Mouse (Mus musculus): ENCODE data around the gene Zdhhc22. TPM values are rescaled to one million over a fixed set of nuclear protein-coding genes. Genes with fewer than 3 reads are reported as not detected.

The Zdhhc22 gene
- polyA plus RNA-seq, 1 experiment from 2014 or later: 0.41 TPM

DNA sequence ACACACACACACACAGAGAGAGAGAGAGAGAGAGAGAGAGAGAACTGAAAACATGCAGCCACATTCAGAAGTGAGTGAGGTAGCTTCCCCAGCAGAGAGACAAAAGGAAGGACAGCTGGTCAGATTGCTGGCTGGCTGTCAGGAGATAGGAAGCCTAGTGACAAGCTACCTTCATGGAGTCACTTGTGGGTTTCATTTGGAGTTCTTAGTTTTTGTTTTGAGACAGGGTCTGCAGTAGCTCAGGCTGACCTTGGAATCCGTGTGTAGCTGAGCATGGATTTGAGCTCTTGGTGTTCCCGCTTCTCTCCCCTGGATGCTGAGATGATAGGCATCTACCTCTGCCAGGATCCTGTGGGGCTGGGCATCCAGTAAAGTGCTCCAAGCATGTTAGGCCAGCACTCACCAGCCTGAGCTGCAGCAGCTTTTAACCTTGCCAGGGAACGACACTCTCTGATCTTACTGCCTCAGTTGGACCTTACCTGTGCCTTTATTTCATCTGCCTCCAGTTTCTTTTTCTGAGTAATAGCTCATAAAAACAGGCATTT, 29.4 kb downstream of the Zdhhc22 start:
- no peaks in the 10 kb centered on the region for H3K4me1 ChIP-seq (ENCODE audit: control insufficient read depth, insufficient read depth, low read length)
- no peak overlapping the region for H3K9ac ChIP-seq (ENCODE audit: low read length)
- peaks cover 34% of the 10 kb centered on the region for H3K36me3 ChIP-seq (ENCODE audit: control insufficient read depth, insufficient read depth, low read length)
- H3K4me2 ChIP-seq: no peak overlapping the region
- 95% methylated on average over 3 of the region's 3 CpGs for WGBS
- no peaks in the 10 kb centered on the region for H3K27me3 ChIP-seq (ENCODE audit: control insufficient read depth, insufficient read depth, low read length)
- DNase-seq (ENCODE audit: low spot score, missing footprints) (no peak), ATAC-seq (ENCODE audit: low FRiP score) (no peak)
- no peak overlapping the region for H3K4me3 ChIP-seq (ENCODE audit: low read depth, low read length)
- H3K27ac ChIP-seq (ENCODE audit: low read depth, low read length): no peak overlapping the region
- H3K9me3 ChIP-seq (ENCODE audit: control insufficient read depth, low read length): no peaks in the 10 kb centered on the region

GRCm38 (mm10) chr12:86960138-86960537, 30.1 kb downstream of the Zdhhc22 start:
- Histone ChIP-seq H3K4me3 (ENCODE audit: low read depth, low read length) (no peak overlapping the region), H3K27me3 (ENCODE audit: control insufficient read depth, insufficient read depth, low read length) (no peaks in the 10 kb centered on the region), H3K9me3 (ENCODE audit: control insufficient read depth, low read length) (no peaks in the 10 kb centered on the region), H3K9ac (ENCODE audit: low read length) (no peak overlapping the region), H3K4me2 (no peak overlapping the region), H3K36me3 (ENCODE audit: control insufficient read depth, insufficient read depth, low read length) (peaks cover 34% of the 10 kb centered on the region), H3K27ac (ENCODE audit: low read depth, low read length) (no peak overlapping the region), H3K4me1 (ENCODE audit: control insufficient read depth, insufficient read depth, low read length) (no peaks in the 10 kb centered on the region)
- ATAC-seq (ENCODE audit: low FRiP score) (no peak), DNase-seq (ENCODE audit: low spot score, missing footprints) (no peak)
- WGBS: 87% methylated on average over 15 of the region's 15 CpGs

DNA sequence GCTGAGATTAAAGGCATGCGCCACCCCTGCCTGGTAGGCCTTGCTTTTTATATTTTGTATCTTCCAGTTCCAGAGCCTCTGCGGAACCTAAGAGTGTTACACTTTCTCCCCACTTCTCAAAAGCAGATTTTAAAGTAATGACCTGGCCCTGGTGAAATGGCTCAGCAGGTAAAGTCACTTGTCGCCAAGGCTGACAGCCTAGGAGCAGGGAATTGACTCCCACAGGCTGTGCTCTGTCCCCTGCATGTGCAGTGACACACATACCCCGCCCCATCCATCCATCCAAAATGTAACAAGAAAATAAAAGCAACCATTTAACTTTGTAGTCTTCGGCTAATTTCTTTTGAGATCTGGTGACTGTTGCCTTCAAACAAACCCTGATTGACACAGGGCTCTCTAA, 30.6 kb downstream of the Zdhhc22 start:
- no peak overlapping the region for H3K4me3 ChIP-seq (ENCODE audit: low read depth, low read length)
- no peak for ATAC-seq (ENCODE audit: low FRiP score)
- no peaks in the 10 kb centered on the region for H3K27me3 ChIP-seq (ENCODE audit: control insufficient read depth, insufficient read depth, low read length)
- no peak overlapping the region for H3K27ac ChIP-seq (ENCODE audit: low read depth, low read length)
- 98% methylated on average over 5 of the region's 5 CpGs for WGBS
- H3K9me3 ChIP-seq (ENCODE audit: control insufficient read depth, low read length): no peaks in the 10 kb centered on the region
- no peak for DNase-seq (ENCODE audit: low spot score, missing footprints)
- H3K36me3 ChIP-seq (ENCODE audit: control insufficient read depth, insufficient read depth, low read length): peaks cover 34% of the 10 kb centered on the region
- no peaks in the 10 kb centered on the region for H3K4me1 ChIP-seq (ENCODE audit: control insufficient read depth, insufficient read depth, low read length)
- no peak overlapping the region for H3K9ac ChIP-seq (ENCODE audit: low read length)
- no peak overlapping the region for H3K4me2 ChIP-seq

DNA sequence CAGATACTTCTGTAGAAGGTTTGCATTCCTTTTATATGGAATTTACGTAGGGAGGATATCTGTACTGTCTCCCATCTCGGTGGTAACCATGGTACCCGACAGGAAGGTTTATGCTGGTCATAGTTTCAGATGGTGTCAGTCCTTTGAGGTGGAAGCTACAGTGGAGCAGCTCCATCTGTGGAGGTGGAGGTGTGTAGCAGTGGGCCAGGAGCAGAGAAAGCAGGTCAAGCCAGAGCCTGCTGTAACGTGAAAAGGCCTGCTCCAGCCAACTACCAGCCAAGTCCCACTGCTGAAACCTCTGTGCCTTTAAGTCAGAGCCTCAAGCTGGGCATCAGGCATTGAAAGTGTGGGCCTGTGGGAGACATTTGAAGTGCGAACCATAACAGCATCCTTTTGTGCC, 31.7 kb downstream of the Zdhhc22 start:
- H3K4me1 ChIP-seq (ENCODE audit: control insufficient read depth, insufficient read depth, low read length): no peaks in the 10 kb centered on the region
- no peak overlapping the region for H3K4me3 ChIP-seq (ENCODE audit: low read depth, low read length)
- H3K4me2 ChIP-seq: no peak overlapping the region
- no peak for ATAC-seq (ENCODE audit: low FRiP score)
- 91% methylated on average over 5 of the region's 5 CpGs for WGBS
- no peaks in the 10 kb centered on the region for H3K9me3 ChIP-seq (ENCODE audit: control insufficient read depth, low read length)
- H3K27me3 ChIP-seq (ENCODE audit: control insufficient read depth, insufficient read depth, low read length): no peaks in the 10 kb centered on the region
- H3K36me3 ChIP-seq (ENCODE audit: control insufficient read depth, insufficient read depth, low read length): peaks cover 37% of the 10 kb centered on the region
- H3K9ac ChIP-seq (ENCODE audit: low read length): no peak overlapping the region
- no peak for DNase-seq (ENCODE audit: low spot score, missing footprints)
- no peak overlapping the region for H3K27ac ChIP-seq (ENCODE audit: low read depth, low read length)

GRCm38 (mm10) chr12:86955894-86956293, 34.3 kb downstream of the Zdhhc22 start:
- 98% methylated on average over 2 of the region's 2 CpGs for WGBS
- Histone ChIP-seq H3K4me2 (no peak overlapping the region), H3K4me3 (ENCODE audit: low read depth, low read length) (no peak overlapping the region), H3K9ac (ENCODE audit: low read length) (no peak overlapping the region), H3K27ac (ENCODE audit: low read depth, low read length) (no peak overlapping the region), H3K27me3 (ENCODE audit: control insufficient read depth, insufficient read depth, low read length) (no peaks in the 10 kb centered on the region), H3K9me3 (ENCODE audit: control insufficient read depth, low read length) (no peaks in the 10 kb centered on the region), H3K4me1 (ENCODE audit: control insufficient read depth, insufficient read depth, low read length) (peaks cover 2% of the 10 kb centered on the region; the same call in 1 of the 2 replicates), H3K36me3 (ENCODE audit: control insufficient read depth, insufficient read depth, low read length) (peaks cover 25% of the 10 kb centered on the region)
- ATAC-seq (ENCODE audit: low FRiP score): no peak
- DNase-seq (ENCODE audit: low spot score, missing footprints): peak; percentile 60

GRCm38 (mm10) chr12:86952331-86952850, 37.8 kb downstream of the Zdhhc22 start:
- Histone ChIP-seq H3K36me3 (ENCODE audit: control insufficient read depth, insufficient read depth, low read length) (peaks cover 6% of the 10 kb centered on the region; the same call in 1 of the 2 replicates), H3K27ac (ENCODE audit: low read depth, low read length) (no peak overlapping the region), H3K4me2 (no peak overlapping the region), H3K9me3 (ENCODE audit: control insufficient read depth, low read length) (no peaks in the 10 kb centered on the region), H3K9ac (ENCODE audit: low read length) (no peak overlapping the region), H3K27me3 (ENCODE audit: control insufficient read depth, insufficient read depth, low read length) (no peaks in the 10 kb centered on the region), H3K4me3 (ENCODE audit: low read depth, low read length) (no peak overlapping the region), H3K4me1 (ENCODE audit: control insufficient read depth, insufficient read depth, low read length) (peaks cover 15% of the 10 kb centered on the region)
- ATAC-seq (ENCODE audit: low FRiP score) (no peak), DNase-seq (ENCODE audit: low spot score, missing footprints) (peak; percentile 82)
- 75% methylated on average over 10 of the region's 10 CpGs for WGBS

DNA sequence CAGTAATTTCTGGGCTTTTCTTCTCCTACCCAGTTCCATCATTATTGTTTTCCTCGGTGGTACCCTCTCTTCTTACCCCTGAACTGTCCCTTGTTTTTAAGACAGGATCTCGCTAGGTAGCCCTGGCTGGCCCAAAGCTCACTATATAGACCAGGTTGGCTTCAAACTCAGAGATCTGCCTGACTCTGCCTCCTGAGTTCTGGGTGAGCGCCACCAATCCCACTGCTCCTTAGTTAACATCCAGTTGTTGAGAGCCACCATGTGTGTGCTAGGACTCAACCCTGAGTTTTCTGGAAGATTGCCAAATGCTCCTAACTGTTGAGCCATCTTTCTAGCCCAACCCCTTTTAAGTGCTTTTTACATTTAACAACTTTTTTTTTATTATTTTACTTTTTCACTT, 39.3 kb downstream of the Zdhhc22 start:
- peaks cover 18% of the 10 kb centered on the region for H3K4me1 ChIP-seq (ENCODE audit: control insufficient read depth, insufficient read depth, low read length)
- no peak for ATAC-seq (ENCODE audit: low FRiP score)
- no peak overlapping the region for H3K4me3 ChIP-seq (ENCODE audit: low read depth, low read length)
- no peaks in the 10 kb centered on the region for H3K27me3 ChIP-seq (ENCODE audit: control insufficient read depth, insufficient read depth, low read length)
- H3K9me3 ChIP-seq (ENCODE audit: control insufficient read depth, low read length): no peaks in the 10 kb centered on the region
- WGBS: 91% methylated on average over 3 of the region's 3 CpGs
- peak; percentile 45 for DNase-seq (ENCODE audit: low spot score, missing footprints)
- H3K4me2 ChIP-seq: no peak overlapping the region
- no peak overlapping the region for H3K27ac ChIP-seq (ENCODE audit: low read depth, low read length)
- peaks cover 6% of the 10 kb centered on the region; the same call in 1 of the 2 replicates for H3K36me3 ChIP-seq (ENCODE audit: control insufficient read depth, insufficient read depth, low read length)
- H3K9ac ChIP-seq (ENCODE audit: low read length): no peak overlapping the region

DNA sequence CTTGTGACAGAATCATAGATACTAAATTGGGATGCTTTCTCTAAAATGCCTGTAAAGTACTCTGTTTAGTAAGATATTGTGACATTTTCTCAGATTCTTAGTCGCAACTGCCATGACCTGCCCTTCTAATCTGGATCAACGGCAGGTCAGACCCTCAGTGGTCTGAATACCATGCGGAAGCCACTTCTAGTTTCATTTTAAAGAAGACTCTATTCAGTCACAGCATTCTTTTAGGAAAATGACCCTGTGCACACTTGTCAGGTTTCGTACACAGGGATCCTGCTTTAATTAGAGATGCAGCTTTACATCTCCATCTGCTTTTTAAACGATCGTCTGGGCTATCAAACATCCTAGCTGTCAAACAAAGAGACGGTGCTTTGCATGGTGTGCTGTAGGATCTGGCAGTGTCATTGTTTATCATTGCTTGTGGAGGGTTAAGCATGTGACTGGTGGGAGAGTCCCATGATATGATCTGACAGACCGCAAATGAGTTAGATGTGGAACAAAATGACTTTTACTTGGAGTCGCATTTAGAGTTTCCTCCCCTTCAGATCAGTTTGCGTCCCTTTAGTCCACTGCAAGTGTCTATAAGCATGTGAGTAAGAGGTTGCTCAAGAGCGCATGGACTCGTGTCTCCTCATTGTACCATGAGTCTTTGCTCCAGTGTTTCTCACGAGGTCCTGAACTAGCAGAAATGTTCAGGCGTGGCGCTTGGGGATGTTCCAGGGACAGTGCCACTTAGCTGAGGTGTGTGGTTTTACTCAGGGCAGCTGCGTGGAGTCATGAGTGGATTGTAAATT, 39.9 kb downstream of the Zdhhc22 start:
- H3K9ac ChIP-seq (ENCODE audit: low read length): peak overlapping the region; percentile 27; the same call in 1 of the 2 replicates
- H3K4me1 ChIP-seq (ENCODE audit: control insufficient read depth, insufficient read depth, low read length): peaks cover 20% of the 10 kb centered on the region
- H3K4me2 ChIP-seq: no peak overlapping the region
- peak overlapping the region; percentile 40 for H3K27ac ChIP-seq (ENCODE audit: low read depth, low read length)
- WGBS: 73% methylated on average over 16 of the region's 16 CpGs
- H3K9me3 ChIP-seq (ENCODE audit: control insufficient read depth, low read length): no peaks in the 10 kb centered on the region
- DNase-seq (ENCODE audit: low spot score, missing footprints) (peak; percentile 83), ATAC-seq (ENCODE audit: low FRiP score) (no peak)
- H3K4me3 ChIP-seq (ENCODE audit: low read depth, low read length): no peak overlapping the region
- no peaks in the 10 kb centered on the region for H3K27me3 ChIP-seq (ENCODE audit: control insufficient read depth, insufficient read depth, low read length)
- H3K36me3 ChIP-seq (ENCODE audit: control insufficient read depth, insufficient read depth, low read length): peaks cover 6% of the 10 kb centered on the region; the same call in 1 of the 2 replicates

DNA sequence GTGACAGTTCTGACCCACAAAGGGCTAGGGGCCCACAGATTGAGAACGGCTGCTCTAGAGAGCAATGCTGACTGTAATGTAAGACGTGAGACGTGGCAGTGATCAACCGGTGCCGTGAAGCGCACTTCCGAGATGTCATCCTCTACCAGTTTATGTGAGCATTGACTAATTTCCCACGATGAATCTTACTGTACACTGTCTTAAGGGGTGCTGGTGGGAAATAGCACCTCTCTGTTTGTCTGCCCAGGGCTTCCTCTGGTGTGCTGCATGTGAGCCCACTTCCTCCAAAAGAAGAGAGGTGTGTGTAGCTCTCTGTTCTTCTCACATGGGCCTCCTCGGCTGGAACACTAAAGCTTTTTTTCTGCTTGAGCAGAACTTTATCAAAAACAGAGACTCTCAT, 40.7 kb downstream of the Zdhhc22 start:
- Histone ChIP-seq H3K9me3 (ENCODE audit: control insufficient read depth, low read length) (no peaks in the 10 kb centered on the region), H3K4me3 (ENCODE audit: low read depth, low read length) (no peak overlapping the region), H3K4me2 (no peak overlapping the region), H3K27me3 (ENCODE audit: control insufficient read depth, insufficient read depth, low read length) (no peaks in the 10 kb centered on the region), H3K36me3 (ENCODE audit: control insufficient read depth, insufficient read depth, low read length) (peaks cover 6% of the 10 kb centered on the region; the same call in 1 of the 2 replicates), H3K9ac (ENCODE audit: low read length) (no peak overlapping the region), H3K4me1 (ENCODE audit: control insufficient read depth, insufficient read depth, low read length) (peaks cover 20% of the 10 kb centered on the region), H3K27ac (ENCODE audit: low read depth, low read length) (no peak overlapping the region)
- 90% methylated on average over 9 of the region's 9 CpGs for WGBS
- DNase-seq (ENCODE audit: low spot score, missing footprints): peak; percentile 69
- ATAC-seq (ENCODE audit: low FRiP score): no peak

Data from midbrain, embryonic 11.5 days (tissue).